Mouse (Mus musculus): ENCODE data around the gene Samd5. TPM values are rescaled to one million over a fixed set of nuclear protein-coding genes. Genes with fewer than 3 reads are reported as not detected.

The Samd5 gene
- polyA plus RNA-seq (2015; fragmentation: Nextera tagmentation; extraction: Ambion mirVana) = 2.3 and 2.9 TPM in 2 replicates

GRCm38 (mm10) chr10:9674561-9675521, at the start of gene Samd5:
Gene Samd5, minus strand, starts transcription at chr10:9675208.

Other genes with a start within 250 kb of the Samd5 start
- gene Stxbp5, start 225.9 kb upstream of the Samd5 start, polyA plus RNA-seq (2015; fragmentation: Nextera tagmentation; extraction: Ambion mirVana) = 3.2 and 4.0 TPM in 2 replicates